Mouse (Mus musculus) ES-CJ7 (cell line): ENCODE results near the gene Myh1.

ENCODE experiments used
- DNase-seq: peaks from one replicate; pipeline ENCODE4 v3.0.0; 2011; ENCODE audit warnings: low read depth, low spot score

Gene Myh1

GRCm38 (mm10) chr11:67235639-67236358 lies 35.9 kb downstream of the Myh1 start:
- peak; percentile 71 for DNase-seq

- DNase-seq, result no peak
Observed at GRCm38 (mm10) chr11:67236799-67237198, 36.9 kb downstream of the Myh1 start.

- no peak for DNase-seq
Observed at GRCm38 (mm10) chr11:67237481-67238079, 37.7 kb downstream of the Myh1 start, which contains the start of gene Myh4. Gene Myh4, plus strand, starts transcription at chr11:67238029.

- DNase-seq, result no peak
Observed at GRCm38 (mm10) chr11:67241051-67241450, 41.2 kb downstream of the Myh1 start.

- DNase-seq, result no peak
Observed at GRCm38 (mm10) chr11:67253691-67254090, 53.8 kb downstream of the Myh1 start.

- no peak for DNase-seq
Observed at GRCm38 (mm10) chr11:67257048-67257447, 57.2 kb downstream of the Myh1 start.

GRCm38 (mm10) chr11:67260956-67261355 lies 61.1 kb downstream of the Myh1 start:
- DNase-seq, result no peak
